Mouse (Mus musculus) embryonic fibroblast, embryonic 13.5 days (primary cell): Measurements from ENCODE around the gene Tfdp2. TPM values are rescaled to one million over a fixed set of nuclear protein-coding genes. Genes with fewer than 3 reads are reported as not detected.

Experiments
- H3K27ac ChIP-seq: 2 replicates; pipeline ENCODE4 v1.5.1; 2012; ENCODE audit warnings: low read length, control low read depth, inconsistent platforms; ENCODE audit not compliant: insufficient read depth
- H3K4me1 ChIP-seq: 2 replicates; pipeline ENCODE4 v1.6.1; 2011; ENCODE audit warnings: low read length; ENCODE audit not compliant: control insufficient read depth, insufficient read depth
- H3K4me3 ChIP-seq: 2 replicates; pipeline ENCODE4 v1.5.1; 2011; ENCODE audit warnings: mild to moderate bottlenecking, control low read depth, low read length; ENCODE audit not compliant: insufficient read depth
- CTCF ChIP-seq: IDR thresholded peaks from 2 replicates; pipeline ENCODE4 v1.5.1; 2011; ENCODE audit warnings: mild to moderate bottlenecking, control low read depth, low read length, moderate library complexity, borderline replicate concordance; ENCODE audit not compliant: insufficient read depth
- POLR2A ChIP-seq: IDR thresholded peaks from 2 replicates; pipeline ENCODE4 v1.6.1; 2011; ENCODE audit warnings: low read depth, mild to moderate bottlenecking, control low read depth, low read length, moderate library complexity
- polyA plus RNA-seq: library from polyadenylated mRNA; stranded (reverse); fragments of >200 nt; gene quantifications from 2 replicates; pipeline ENCODE4 v1.2.4, GENCODE M21; 2011; ENCODE audit warnings: low read depth; ENCODE audit not compliant: missing spikeins, insufficient read length

Gene Tfdp2
- polyA plus RNA-seq, 1 experiment: 29.6 TPM

- TF ChIP-seq CTCF: no peak
- TF ChIP-seq POLR2A: no peak
Measured at GRCm38 (mm10) chr9:96219114-96219669, 23.1 kb downstream of the Tfdp2 start.

GRCm38 (mm10) chr9:96220419-96220818 lies 24.3 kb downstream of the Tfdp2 start:
- H3K4me1 ChIP-seq: no peaks in the 10 kb centered on the region
- H3K4me3 ChIP-seq: no peak overlapping the region
- TF ChIP-seq CTCF: no peak
- no peak for TF ChIP-seq POLR2A
- H3K27ac ChIP-seq: no peak overlapping the region

More at GRCm38 (mm10) chr9:96219114-96219669, 23.1 kb downstream of the Tfdp2 start:
- Histone ChIP-seq H3K27ac (no peak overlapping the region), H3K4me1 (no peaks in the 10 kb centered on the region), H3K4me3 (no peak overlapping the region)

GRCm38 (mm10) chr9:96223302-96223701 lies 27.2 kb downstream of the Tfdp2 start:
- Histone ChIP-seq H3K4me3 (no peak overlapping the region), H3K27ac (no peak overlapping the region), H3K4me1 (no peaks in the 10 kb centered on the region)
- TF ChIP-seq CTCF: no peak
- no peak for TF ChIP-seq POLR2A

GRCm38 (mm10) chr9:96228285-96228684 lies 32.2 kb downstream of the Tfdp2 start:
- no peak overlapping the region for H3K4me3 ChIP-seq
- peaks cover 4% of the 10 kb centered on the region; the same call in 1 of the 2 replicates for H3K4me1 ChIP-seq
- no peak for TF ChIP-seq POLR2A
- TF ChIP-seq CTCF: no peak
- H3K27ac ChIP-seq: no peak overlapping the region

- no peak overlapping the region for H3K27ac ChIP-seq
- TF ChIP-seq POLR2A (no peak), CTCF (no peak)
- no peak overlapping the region for H3K4me3 ChIP-seq
- peaks cover 7% of the 10 kb centered on the region; the same call in 1 of the 2 replicates for H3K4me1 ChIP-seq
Measured at GRCm38 (mm10) chr9:96230271-96230670, 34.2 kb downstream of the Tfdp2 start.

- no peak for TF ChIP-seq CTCF
- TF ChIP-seq POLR2A: no peak
- Histone ChIP-seq H3K4me3 (no peak overlapping the region), H3K27ac (no peak overlapping the region), H3K4me1 (peaks cover 7% of the 10 kb centered on the region; the same call in 1 of the 2 replicates)
Measured at GRCm38 (mm10) chr9:96235477-96235876, 39.4 kb downstream of the Tfdp2 start.

- H3K4me1 ChIP-seq: peaks cover 4% of the 10 kb centered on the region; the same call in 1 of the 2 replicates
- no peak for TF ChIP-seq POLR2A
- TF ChIP-seq CTCF: no peak
- H3K4me3 ChIP-seq: no peak overlapping the region
- no peak overlapping the region for H3K27ac ChIP-seq
Measured at GRCm38 (mm10) chr9:96237391-96237790, 41.3 kb downstream of the Tfdp2 start.

- Histone ChIP-seq H3K4me3 (no peak overlapping the region), H3K27ac (no peak overlapping the region), H3K4me1 (peaks cover 2% of the 10 kb centered on the region; the same call in 1 of the 2 replicates)
- TF ChIP-seq CTCF (no peak), POLR2A (no peak)
Measured at GRCm38 (mm10) chr9:96238286-96238685, 42.2 kb downstream of the Tfdp2 start.

GRCm38 (mm10) chr9:96241134-96242097 lies 45.3 kb downstream of the Tfdp2 start:
- H3K4me1 ChIP-seq: no peaks in the 10 kb centered on the region
- no peak overlapping the region for H3K27ac ChIP-seq
- no peak for TF ChIP-seq POLR2A
- no peak for TF ChIP-seq CTCF
- no peak overlapping the region for H3K4me3 ChIP-seq

- TF ChIP-seq CTCF (no peak), POLR2A (no peak)
- H3K4me3 ChIP-seq: no peak overlapping the region
- no peak overlapping the region for H3K27ac ChIP-seq
- H3K4me1 ChIP-seq: no peaks in the 10 kb centered on the region
Measured at GRCm38 (mm10) chr9:96243915-96244314, 47.8 kb downstream of the Tfdp2 start.
